Mouse (Mus musculus): ENCODE data around the gene Dusp1. TPM values are rescaled to one million over a fixed set of nuclear protein-coding genes. Genes with fewer than 3 reads are reported as not detected.

Dusp1 gene
- polyA plus RNA-seq, 1 experiment, result 19.7 TPM

DNA sequence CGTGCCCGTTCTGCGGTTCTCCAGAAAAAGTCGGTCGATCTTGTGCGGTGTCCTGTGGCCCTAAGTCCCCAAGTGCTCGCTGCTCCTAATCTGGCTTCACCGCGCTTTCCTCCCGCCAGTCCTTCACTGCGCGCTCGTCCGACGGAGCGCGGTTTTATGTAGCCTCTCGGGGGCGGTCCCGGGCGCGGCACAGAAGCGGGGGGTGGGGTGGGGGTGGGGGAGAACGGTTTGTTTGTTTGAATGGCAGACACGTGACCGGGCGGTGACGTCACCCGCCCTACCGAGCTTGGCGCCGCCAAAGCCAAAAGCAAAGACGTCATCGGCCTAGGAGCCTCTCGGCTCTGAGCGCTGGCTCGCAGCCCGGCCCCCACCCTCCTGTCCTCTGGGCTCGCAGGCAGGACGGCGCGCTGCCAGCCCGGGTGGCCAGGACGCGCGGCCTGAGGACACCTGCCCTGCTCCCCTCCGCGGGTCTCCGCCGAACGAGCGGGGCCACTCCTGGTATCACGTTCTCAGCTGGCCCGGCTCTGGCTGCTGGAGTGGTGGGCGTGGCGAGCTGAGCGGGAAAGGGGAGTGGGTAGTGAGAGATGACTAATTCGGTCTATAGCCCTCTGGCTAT, 53.5 kb downstream of the Dusp1 start:
- Histone ChIP-seq H3K27ac (ENCODE audit: control insufficient read depth, insufficient read depth, low read depth, low read length) (peak overlapping the region; percentile 85), H3K4me3 (ENCODE audit: control insufficient read depth, low read depth, low read length) (peak overlapping the region; percentile 90), H3K4me1 (ENCODE audit: control insufficient read depth, insufficient read depth, low read length) (peaks cover 13% of the 10 kb centered on the region), H3K27me3 (ENCODE audit: control insufficient read depth, insufficient read depth, low read length) (no peaks in the 10 kb centered on the region), H3K36me3 (ENCODE audit: control insufficient read depth, insufficient read depth, low read length) (no peaks in the 10 kb centered on the region)
- TF ChIP-seq CTCF (IDR thresholded peaks at IDR 0.05; ENCODE audit: control insufficient read depth, insufficient read depth, insufficient replicate concordance, low read depth, low read length) (no peak), POLR2A (IDR thresholded peaks at IDR 0.05; ENCODE audit: control insufficient read depth, low read depth, low read length) (peak; percentile 88)

DNA sequence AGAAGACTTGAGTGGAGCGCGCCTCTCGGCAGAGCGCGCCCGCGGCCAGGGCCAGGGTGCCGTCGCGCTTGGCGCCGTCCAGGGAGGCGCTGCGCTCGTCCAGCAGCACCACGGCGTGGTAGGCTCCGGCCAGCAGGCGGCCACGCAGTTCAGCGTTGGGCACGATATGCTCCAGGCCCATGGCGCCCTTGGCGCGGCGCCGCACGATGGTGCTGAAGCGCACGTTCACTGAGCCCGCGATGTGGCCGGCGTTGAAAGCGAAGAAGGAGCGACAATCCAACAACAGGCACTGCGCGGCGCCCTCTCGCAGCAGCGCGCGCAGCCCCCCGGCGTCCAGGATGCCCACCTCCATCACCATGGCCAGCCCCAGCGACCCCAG, 54.0 kb downstream of the Dusp1 start:
- H3K4me1 ChIP-seq (ENCODE audit: control insufficient read depth, insufficient read depth, low read length), result peaks cover 15% of the 10 kb centered on the region

DNA sequence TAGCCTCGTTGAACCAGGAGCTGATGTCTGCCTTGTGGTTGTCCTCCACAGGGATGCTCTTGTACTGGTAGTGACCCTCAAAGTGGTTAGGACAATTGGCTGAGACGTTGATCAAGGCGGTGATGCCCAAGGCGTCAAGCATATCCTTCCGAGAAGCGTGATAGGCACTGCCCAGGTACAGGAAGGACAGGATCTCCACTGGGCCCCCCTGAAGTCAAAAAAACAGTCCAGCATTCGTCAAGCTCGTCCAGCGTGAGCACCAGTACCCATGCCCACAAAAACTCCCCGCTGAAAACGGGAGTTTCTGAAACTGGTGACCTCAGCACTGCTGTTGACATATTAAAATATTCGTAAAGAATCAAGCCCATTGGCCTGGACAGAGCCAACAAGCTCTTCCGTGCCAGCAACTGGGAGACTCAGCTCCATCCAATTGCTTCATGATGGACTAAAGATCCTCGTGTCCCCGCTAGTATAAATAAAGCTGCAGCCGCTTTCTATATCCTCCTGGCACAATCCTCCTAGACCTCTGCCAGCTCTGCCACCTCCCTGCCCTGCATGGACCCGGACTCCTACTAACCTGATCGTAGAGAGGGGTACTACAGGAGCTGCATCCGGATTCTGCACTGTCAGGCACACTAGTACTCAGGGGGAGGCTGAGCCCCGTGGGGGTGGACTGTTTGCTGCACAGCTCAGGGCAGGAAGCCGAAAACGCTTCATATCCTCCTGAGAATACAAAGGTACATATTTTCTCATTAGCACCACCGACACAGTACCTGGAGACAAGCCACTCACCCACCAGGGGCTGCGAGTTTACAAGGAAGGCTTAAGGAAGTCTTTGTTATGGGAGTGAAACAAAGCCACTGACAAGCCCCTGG, 54.7 kb downstream of the Dusp1 start:
- Histone ChIP-seq H3K4me1 (ENCODE audit: control insufficient read depth, insufficient read depth, low read length) (peaks cover 19% of the 10 kb centered on the region), H3K27ac (ENCODE audit: control insufficient read depth, insufficient read depth, low read depth, low read length) (peak overlapping the region; percentile 75), H3K36me3 (ENCODE audit: control insufficient read depth, insufficient read depth, low read length) (no peaks in the 10 kb centered on the region), H3K4me3 (ENCODE audit: control insufficient read depth, low read depth, low read length) (peak overlapping the region; percentile 90), H3K27me3 (ENCODE audit: control insufficient read depth, insufficient read depth, low read length) (no peaks in the 10 kb centered on the region)
- TF ChIP-seq CTCF (IDR thresholded peaks at IDR 0.05; ENCODE audit: control insufficient read depth, insufficient read depth, insufficient replicate concordance, low read depth, low read length), result no peak
- TF ChIP-seq POLR2A (IDR thresholded peaks at IDR 0.05; ENCODE audit: control insufficient read depth, low read depth, low read length), result no peak

More for the DNA sequence above, 54.0 kb downstream of the Dusp1 start:
- Histone ChIP-seq H3K27me3 (ENCODE audit: control insufficient read depth, insufficient read depth, low read length) (no peaks in the 10 kb centered on the region), H3K36me3 (ENCODE audit: control insufficient read depth, insufficient read depth, low read length) (no peaks in the 10 kb centered on the region), H3K27ac (ENCODE audit: control insufficient read depth, insufficient read depth, low read depth, low read length) (peak overlapping the region; percentile 75), H3K4me3 (ENCODE audit: control insufficient read depth, low read depth, low read length) (peak overlapping the region; percentile 90)
- peak; percentile 58; the same call in 1 of the 2 replicates for TF ChIP-seq CTCF (IDR thresholded peaks at IDR 0.05; ENCODE audit: control insufficient read depth, insufficient read depth, insufficient replicate concordance, low read depth, low read length)
- no peak; the same call in 1 of the 2 replicates for TF ChIP-seq POLR2A (IDR thresholded peaks at IDR 0.05; ENCODE audit: control insufficient read depth, low read depth, low read length)

DNA sequence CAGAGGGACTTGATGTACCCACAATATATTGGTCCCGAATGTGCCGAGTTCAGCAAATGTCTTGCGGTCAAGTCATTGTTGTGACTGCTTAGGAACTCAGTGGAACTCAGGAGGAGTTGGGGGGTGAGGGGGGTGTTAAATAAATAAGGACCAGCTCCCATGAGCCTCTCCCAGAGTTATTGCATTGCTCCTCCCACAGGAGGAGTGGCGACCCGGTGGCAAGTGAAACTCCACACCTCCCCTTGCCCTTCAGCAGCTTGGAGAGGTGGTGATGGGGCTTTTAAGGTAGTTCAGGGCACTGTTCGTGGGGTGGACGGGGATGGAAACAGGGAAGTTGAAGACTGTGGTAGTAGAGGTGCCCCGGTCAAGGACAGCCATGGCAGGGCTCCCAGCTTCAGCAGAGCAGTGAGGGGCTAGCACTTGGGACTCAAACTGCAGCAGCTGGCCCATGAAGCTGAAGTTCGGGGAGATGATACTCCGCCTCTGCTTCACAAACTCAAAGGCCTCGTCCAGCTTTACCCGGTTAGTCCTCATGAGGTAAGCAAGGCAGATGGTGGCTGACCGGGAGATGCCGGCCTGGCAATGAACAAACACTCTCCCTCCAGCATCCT, 55.8 kb downstream of the Dusp1 start:
- peak overlapping the region; percentile 26 for H3K27ac ChIP-seq (ENCODE audit: control insufficient read depth, insufficient read depth, low read depth, low read length)
- no peaks in the 10 kb centered on the region for H3K27me3 ChIP-seq (ENCODE audit: control insufficient read depth, insufficient read depth, low read length)
- peak overlapping the region; percentile 90 for H3K4me3 ChIP-seq (ENCODE audit: control insufficient read depth, low read depth, low read length)
- no peaks in the 10 kb centered on the region for H3K36me3 ChIP-seq (ENCODE audit: control insufficient read depth, insufficient read depth, low read length)
- TF ChIP-seq CTCF (IDR thresholded peaks at IDR 0.05; ENCODE audit: control insufficient read depth, insufficient read depth, insufficient replicate concordance, low read depth, low read length) (no peak), POLR2A (IDR thresholded peaks at IDR 0.05; ENCODE audit: control insufficient read depth, low read depth, low read length) (peak; percentile 6; the same call in 1 of the 2 replicates)
- H3K4me1 ChIP-seq (ENCODE audit: control insufficient read depth, insufficient read depth, low read length), result peaks cover 19% of the 10 kb centered on the region

DNA sequence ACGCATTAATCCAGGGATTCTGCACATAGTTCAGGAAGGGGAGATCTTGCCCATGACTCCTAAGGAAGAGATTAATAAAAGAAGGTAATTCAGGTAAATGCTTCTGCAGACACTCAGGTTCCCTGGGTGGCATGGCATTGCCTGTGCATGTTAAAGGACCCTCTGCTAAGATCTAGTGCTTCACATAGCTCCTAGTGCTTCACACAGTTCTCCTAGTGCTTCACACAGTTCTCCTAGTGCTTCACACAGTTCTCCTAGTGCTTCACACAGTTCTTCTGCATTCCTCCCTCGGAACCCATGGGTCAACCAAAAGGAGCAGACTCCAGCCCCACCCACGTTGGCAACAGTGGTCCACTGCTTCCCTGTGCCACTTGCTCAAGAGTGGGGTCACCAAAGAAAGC, 56.7 kb downstream of the Dusp1 start:
- H3K4me1 ChIP-seq (ENCODE audit: control insufficient read depth, insufficient read depth, low read length), result peaks cover 19% of the 10 kb centered on the region
- no peak overlapping the region for H3K27ac ChIP-seq (ENCODE audit: control insufficient read depth, insufficient read depth, low read depth, low read length)
- H3K27me3 ChIP-seq (ENCODE audit: control insufficient read depth, insufficient read depth, low read length), result no peaks in the 10 kb centered on the region
- no peaks in the 10 kb centered on the region for H3K36me3 ChIP-seq (ENCODE audit: control insufficient read depth, insufficient read depth, low read length)
- TF ChIP-seq CTCF (IDR thresholded peaks at IDR 0.05; ENCODE audit: control insufficient read depth, insufficient read depth, insufficient replicate concordance, low read depth, low read length), result no peak
- no peak for TF ChIP-seq POLR2A (IDR thresholded peaks at IDR 0.05; ENCODE audit: control insufficient read depth, low read depth, low read length)
- no peak overlapping the region for H3K4me3 ChIP-seq (ENCODE audit: control insufficient read depth, low read depth, low read length)

DNA sequence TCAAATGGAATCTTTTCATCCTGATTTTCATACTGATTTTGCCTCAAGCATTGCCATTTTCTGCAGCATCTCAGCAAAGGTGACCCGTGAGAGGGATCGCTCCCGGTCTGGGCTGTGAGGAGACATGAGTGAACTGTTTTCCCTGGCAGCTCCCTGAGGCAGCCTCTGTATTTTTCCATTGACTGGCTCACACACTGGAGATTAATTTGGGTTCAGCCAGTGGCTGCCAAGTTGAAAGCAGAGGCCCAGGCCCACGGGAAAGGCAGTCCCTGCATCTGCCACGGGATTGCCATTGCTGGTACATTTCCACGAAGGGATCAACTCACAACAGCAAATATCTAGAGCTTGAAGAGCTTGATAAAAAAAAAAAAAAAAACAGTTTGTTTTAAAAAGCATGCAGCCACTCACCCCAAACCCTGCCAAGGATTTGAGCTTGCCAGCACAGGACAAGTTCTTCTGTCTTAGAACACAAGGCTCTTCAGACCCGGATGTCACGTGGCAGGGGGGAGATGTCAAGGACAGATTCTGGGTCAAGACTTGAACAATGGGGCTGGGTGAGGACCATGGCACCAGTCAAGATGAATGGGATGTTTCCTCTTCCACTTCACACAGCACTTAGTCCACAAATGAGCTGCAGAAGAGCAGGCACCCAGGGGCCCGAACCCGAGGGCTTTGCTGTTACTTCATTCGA, 57.8 kb downstream of the Dusp1 start:
- TF ChIP-seq CTCF (IDR thresholded peaks at IDR 0.05; ENCODE audit: control insufficient read depth, insufficient read depth, insufficient replicate concordance, low read depth, low read length) (no peak), POLR2A (IDR thresholded peaks at IDR 0.05; ENCODE audit: control insufficient read depth, low read depth, low read length) (no peak)
- H3K4me1 ChIP-seq (ENCODE audit: control insufficient read depth, insufficient read depth, low read length), result peaks cover 16% of the 10 kb centered on the region
- no peaks in the 10 kb centered on the region for H3K36me3 ChIP-seq (ENCODE audit: control insufficient read depth, insufficient read depth, low read length)
- H3K27ac ChIP-seq (ENCODE audit: control insufficient read depth, insufficient read depth, low read depth, low read length), result peak overlapping the region; percentile 46
- peak overlapping the region; percentile 82 for H3K4me3 ChIP-seq (ENCODE audit: control insufficient read depth, low read depth, low read length)
- no peaks in the 10 kb centered on the region for H3K27me3 ChIP-seq (ENCODE audit: control insufficient read depth, insufficient read depth, low read length)
